Mouse (Mus musculus): ENCODE measurements around the gene Bcl10. TPM values are rescaled to one million over a fixed set of nuclear protein-coding genes. Genes with fewer than 3 reads are reported as not detected.

Bcl10 gene
- polyA plus RNA-seq, 1 experiment from 2014 or later, result 52.0 TPM

- Histone ChIP-seq H3K4me2 (ENCODE audit: low read depth, low read length) (peak overlapping the region; percentile 31; the same call in 1 of the 2 replicates), H3K4me3 (ENCODE audit: low read length) (no peak overlapping the region; the same call in 1 of the 2 replicates), H3K27ac (ENCODE audit: low read length) (peak overlapping the region; percentile 27; the same call in 1 of the 2 replicates), H3K9me3 (ENCODE audit: control insufficient read depth, low read length) (peaks cover 2% of the 10 kb centered on the region; the same call in 1 of the 2 replicates), H3K9ac (ENCODE audit: low read length) (no peak overlapping the region), H3K27me3 (ENCODE audit: control insufficient read depth, insufficient read depth, low read depth, low read length) (no peaks in the 10 kb centered on the region), H3K36me3 (ENCODE audit: control insufficient read depth, insufficient read depth, low read length) (no peaks in the 10 kb centered on the region), H3K4me1 (replicated peaks; ENCODE audit: control insufficient read depth, insufficient read depth, low read length) (peaks cover 27% of the 10 kb centered on the region)
- WGBS, result 37% methylated on average over 14 of the region's 14 CpGs
- no peak for ATAC-seq (ENCODE audit: low read depth)
These were observed 46.5 kb downstream of the Bcl10 start for GRCm38 (mm10) chr3:145969031-145969501.

GRCm38 (mm10) chr3:145971501-145971900 lies 48.9 kb downstream of the Bcl10 start:
- H3K9ac ChIP-seq (ENCODE audit: low read length), result no peak overlapping the region
- no peaks in the 10 kb centered on the region for H3K27me3 ChIP-seq (ENCODE audit: control insufficient read depth, insufficient read depth, low read depth, low read length)
- no peaks in the 10 kb centered on the region for H3K36me3 ChIP-seq (ENCODE audit: control insufficient read depth, insufficient read depth, low read length)
- peaks cover 5% of the 10 kb centered on the region; the same call in 1 of the 2 replicates for H3K9me3 ChIP-seq (ENCODE audit: control insufficient read depth, low read length)
- ATAC-seq (ENCODE audit: low read depth), result peak; percentile 53
- H3K4me1 ChIP-seq (replicated peaks; ENCODE audit: control insufficient read depth, insufficient read depth, low read length), result peaks cover 15% of the 10 kb centered on the region
- peak overlapping the region; percentile 18; the same call in 1 of the 2 replicates for H3K27ac ChIP-seq (ENCODE audit: low read length)
- WGBS, result 41% methylated on average over 10 of the region's 10 CpGs
- no peak overlapping the region for H3K4me3 ChIP-seq (ENCODE audit: low read length)
- H3K4me2 ChIP-seq (ENCODE audit: low read depth, low read length), result no peak overlapping the region

- H3K4me2 ChIP-seq (ENCODE audit: low read depth, low read length), result no peak overlapping the region
- H3K27me3 ChIP-seq (ENCODE audit: control insufficient read depth, insufficient read depth, low read depth, low read length), result no peaks in the 10 kb centered on the region
- H3K27ac ChIP-seq (ENCODE audit: low read length), result no peak overlapping the region
- no peak overlapping the region for H3K4me3 ChIP-seq (ENCODE audit: low read length)
- 71% methylated on average over 7 of the region's 7 CpGs for WGBS
- no peak for ATAC-seq (ENCODE audit: low read depth)
- no peaks in the 10 kb centered on the region for H3K36me3 ChIP-seq (ENCODE audit: control insufficient read depth, insufficient read depth, low read length)
- H3K9me3 ChIP-seq (ENCODE audit: control insufficient read depth, low read length), result peaks cover 10% of the 10 kb centered on the region; the same call in 1 of the 2 replicates
- H3K9ac ChIP-seq (ENCODE audit: low read length), result no peak overlapping the region
- 0 out of 2 replicates have a peak, but pooled peaks cover 4% of the 10 kb centered on the region for H3K4me1 ChIP-seq (replicated peaks; ENCODE audit: control insufficient read depth, insufficient read depth, low read length)
These were observed 52.4 kb downstream of the Bcl10 start for GRCm38 (mm10) chr3:145974986-145975385.

Other genes starting within 250 kb of the Bcl10 start
- 22.0 and 22.4 TPM in 2 replicates for gene Ddah1, start 164.1 kb upstream of the Bcl10 start, polyA plus RNA-seq (2015; fragmentation: Nextera tagmentation; extraction: Ambion mirVana)
- 44.9 and 46.9 TPM in 2 replicates for gene 2410004B18Rik, start 15.2 kb downstream of the Bcl10 start, polyA plus RNA-seq (2015; fragmentation: Nextera tagmentation; extraction: Ambion mirVana)
- gene Syde2, start 65.1 kb downstream of the Bcl10 start, polyA plus RNA-seq (2015; fragmentation: Nextera tagmentation; extraction: Ambion mirVana), result 2.4 and 2.5 TPM in 2 replicates
- gene Wdr63, start 185.3 kb downstream of the Bcl10 start, polyA plus RNA-seq (2015; fragmentation: Nextera tagmentation; extraction: Ambion mirVana), result 3.5 and 3.6 TPM in 2 replicates
- gene Mcoln3, start 194.6 kb downstream of the Bcl10 start, polyA plus RNA-seq (2015; fragmentation: Nextera tagmentation; extraction: Ambion mirVana), result 0.69 and 0.75 TPM in 2 replicates
- gene Mcoln2, start 227.0 kb downstream of the Bcl10 start, polyA plus RNA-seq (2015; fragmentation: Nextera tagmentation; extraction: Ambion mirVana), result 0.75 and 1.1 TPM in 2 replicates